Mouse (Mus musculus) embryonic fibroblast, embryonic 13.5 days (primary cell): ENCODE measurements around the gene Defa34.
"Not testable (repeated sequence)": the region's sequence is repeated elsewhere in the genome, so short reads cannot be mapped to it uniquely, and the experiment has no call there.

Experiments
- CTCF ChIP-seq: IDR thresholded peaks from 2 replicates; pipeline ENCODE4 v1.5.1; 2011; ENCODE audit warnings: mild to moderate bottlenecking, control low read depth, low read length, moderate library complexity, borderline replicate concordance; ENCODE audit not compliant: insufficient read depth
- POLR2A ChIP-seq: IDR thresholded peaks from 2 replicates; pipeline ENCODE4 v1.6.1; 2011; ENCODE audit warnings: low read depth, mild to moderate bottlenecking, control low read depth, low read length, moderate library complexity

DNA sequence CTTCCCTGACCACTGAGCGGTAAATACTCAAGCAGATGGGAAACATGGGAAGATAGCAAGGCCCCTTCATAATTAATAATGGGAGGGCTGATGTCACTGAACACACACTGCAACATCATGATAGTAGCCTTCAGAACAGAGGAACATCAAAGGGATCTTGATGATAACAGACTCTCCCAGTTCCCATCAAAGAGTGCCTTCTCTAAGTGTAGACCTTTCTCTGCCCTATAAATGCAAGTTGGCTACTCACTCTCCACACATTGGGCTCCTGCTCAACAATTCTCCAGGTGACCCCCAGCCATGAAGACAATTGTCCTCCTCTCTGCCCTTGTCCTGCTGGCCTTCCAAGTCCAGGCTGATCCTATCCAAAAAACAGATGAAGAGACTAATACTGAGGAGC lies at the start of gene Defa34:
- not testable (repeated sequence) for TF ChIP-seq POLR2A, CTCF
